Mouse (Mus musculus): ENCODE results near the gene Pde4b.

DNA sequence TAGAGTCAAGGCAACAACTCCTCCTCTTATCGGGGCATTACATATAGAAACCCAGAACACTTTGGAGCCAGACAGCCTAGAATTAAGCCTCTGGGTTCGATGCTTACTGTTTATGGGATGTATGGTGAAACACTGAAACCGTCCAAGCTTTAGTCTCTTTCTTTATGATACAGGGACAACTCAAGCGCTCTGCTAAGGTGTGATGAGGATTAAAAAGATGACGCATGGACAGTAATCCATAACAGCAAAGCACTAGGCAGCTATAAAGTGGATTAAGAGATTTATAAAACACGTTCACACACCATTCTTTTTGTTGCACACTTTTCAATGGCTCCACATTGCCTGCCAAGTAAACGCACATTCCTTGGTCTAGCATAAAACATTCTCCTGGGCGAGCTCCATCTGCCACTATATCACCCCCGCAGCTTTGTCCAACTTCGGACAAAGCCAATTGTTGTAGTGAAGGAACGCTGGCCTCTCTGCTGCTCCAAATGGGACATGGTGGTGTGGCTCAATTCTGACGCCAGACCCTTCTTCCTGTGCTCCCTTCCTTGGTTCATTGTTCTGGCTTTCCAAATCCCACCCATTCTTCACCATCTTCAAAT is 473.4 kb downstream of the Pde4b start:
- TF ChIP-seq POLR2A (IDR thresholded peaks at IDR 0.05; ENCODE audit: low read depth, low read length) (no peak), CTCF (conservative IDR thresholded peaks at IDR 0.05; ENCODE audit: insufficient read depth, insufficient read length, low read depth, low read length) (no peak)

Data from kidney, adult 2 months (tissue).